Mouse (Mus musculus): Measurements from ENCODE around the gene Socs2.

The Socs2 gene

GRCm38 (mm10) chr10:95340676-95341075 is 76.3 kb downstream of the Socs2 start:
- DNase-seq: no peak

GRCm38 (mm10) chr10:95337589-95337988 is 79.4 kb downstream of the Socs2 start:
- no peak for DNase-seq

GRCm38 (mm10) chr10:95336781-95337544 is 80.0 kb downstream of the Socs2 start:
- no peak for DNase-seq

Data from retina, postnatal 1 day (tissue).